Mouse (Mus musculus) cerebellum, adult 2 months (tissue): ENCODE results near the gene Igsf3. TPM values are rescaled to one million over a fixed set of nuclear protein-coding genes. Genes with fewer than 3 reads are reported as not detected.

ENCODE experiments used
- DNase-seq, 2 experiments: peaks; one replicate each; pipeline ENCODE4 v3.0.0; 2021
- H3K27ac ChIP-seq: fragments of 200-500 bp; 2 replicates; pipeline ENCODE4 v1.5.1; 2012; ENCODE audit warnings: low read length, control low read depth, inconsistent platforms; ENCODE audit not compliant: insufficient read depth
- H3K27me3 ChIP-seq: fragments of 200-500 bp; 2 replicates; pipeline ENCODE4 v1.6.1; 2012; ENCODE audit warnings: inconsistent platforms, mild to moderate bottlenecking, low read length, moderate library complexity; ENCODE audit not compliant: control insufficient read depth, insufficient read depth
- H3K4me1 ChIP-seq: fragments of 200-500 bp; 2 replicates; pipeline ENCODE4 v1.6.1; 2011; ENCODE audit warnings: low read length; ENCODE audit not compliant: control insufficient read depth, insufficient read depth
- H3K4me3 ChIP-seq: fragments of 200-500 bp; replicated peaks from 2 replicates; pipeline ENCODE3; 2011; ENCODE audit warnings: mild to moderate bottlenecking, low read depth, low read length, control low read depth; ENCODE audit not compliant: insufficient read depth
- CTCF ChIP-seq: fragments of 200-500 bp; IDR thresholded peaks from 2 replicates; pipeline ENCODE4 v1.5.1; 2011; ENCODE audit warnings: low read depth, mild to moderate bottlenecking, control low read depth, low read length, moderate library complexity, borderline replicate concordance; ENCODE audit not compliant: insufficient read depth
- POLR2A ChIP-seq: fragments of 200-500 bp; IDR thresholded peaks from 2 replicates; pipeline ENCODE4 v1.6.1; 2011; ENCODE audit warnings: low read length, control low read depth, borderline replicate concordance; ENCODE audit not compliant: insufficient read depth
- WGBS: fragments of 180-500 bp; shearing (Covaris S2); methylation state at CpG from one replicate; pipeline ENCODE4 v1.1.7; 2018; 5-methylcytosine and 5-hydroxymethylcytosine counted together
- polyA plus RNA-seq: library from polyadenylated mRNA; depleted of rRNA; stranded (reverse); fragments of >200 nt; gene quantifications from 2 replicates; pipeline ENCODE4 v1.2.3, GENCODE M21; 2012

Gene Igsf3
- polyA plus RNA-seq, 1 experiment = 5.1 TPM

GRCm38 (mm10) chr3:101362391-101362790, 14.5 kb upstream of the Igsf3 start:
- TF ChIP-seq CTCF (no peak), POLR2A (no peak)
- Histone ChIP-seq H3K4me3 (no peak overlapping the region), H3K27me3 (no peaks in the 10 kb centered on the region), H3K4me1 (no peaks in the 10 kb centered on the region), H3K27ac (no peak overlapping the region)
- no peak for DNase-seq
- WGBS = 94% methylated on average over 4 of the region's 4 CpGs

- TF ChIP-seq CTCF (no peak), POLR2A (no peak)
Measured at GRCm38 (mm10) chr3:101363574-101363973, 13.3 kb upstream of the Igsf3 start.

GRCm38 (mm10) chr3:101365081-101365612, 11.7 kb upstream of the Igsf3 start:
- 91% methylated on average over 6 of the region's 6 CpGs for WGBS
- no peak overlapping the region for H3K4me3 ChIP-seq
- no peak for DNase-seq
- no peak overlapping the region for H3K27ac ChIP-seq
- no peaks in the 10 kb centered on the region for H3K4me1 ChIP-seq
- H3K27me3 ChIP-seq = no peaks in the 10 kb centered on the region
- no peak for TF ChIP-seq POLR2A
- TF ChIP-seq CTCF = no peak

More at GRCm38 (mm10) chr3:101363574-101363973, 13.3 kb upstream of the Igsf3 start:
- H3K27ac ChIP-seq = no peak overlapping the region
- H3K4me3 ChIP-seq = no peak overlapping the region
- H3K27me3 ChIP-seq = no peaks in the 10 kb centered on the region
- 95% methylated on average over 7 of the region's 7 CpGs for WGBS
- H3K4me1 ChIP-seq = no peaks in the 10 kb centered on the region
- DNase-seq = no peak

- Histone ChIP-seq H3K27ac (no peak overlapping the region), H3K4me1 (no peaks in the 10 kb centered on the region), H3K27me3 (no peaks in the 10 kb centered on the region), H3K4me3 (no peak overlapping the region)
- TF ChIP-seq CTCF = no peak
- no peak for TF ChIP-seq POLR2A
- no peak for DNase-seq
- WGBS = 87% methylated on average over 9 of the region's 9 CpGs
Measured at GRCm38 (mm10) chr3:101365911-101366310, 11.0 kb upstream of the Igsf3 start.

GRCm38 (mm10) chr3:101367372-101367771, 9.5 kb upstream of the Igsf3 start:
- Histone ChIP-seq H3K4me1 (no peaks in the 10 kb centered on the region), H3K27ac (no peak overlapping the region), H3K27me3 (no peaks in the 10 kb centered on the region), H3K4me3 (no peak overlapping the region)
- DNase-seq = no peak
- no peak for TF ChIP-seq POLR2A
- no peak for TF ChIP-seq CTCF
- WGBS = 92% methylated on average over 11 of the region's 11 CpGs

GRCm38 (mm10) chr3:101369301-101369881, 7.5 kb upstream of the Igsf3 start:
- WGBS = 2% methylated on average over 10 of the region's 10 CpGs
- Histone ChIP-seq H3K4me3 (no peak overlapping the region), H3K27me3 (no peaks in the 10 kb centered on the region), H3K4me1 (no peaks in the 10 kb centered on the region), H3K27ac (no peak overlapping the region)
- peak; percentile 70 to 81 for DNase-seq
- no peak; the same call in 1 of the 2 replicates for TF ChIP-seq CTCF
- TF ChIP-seq POLR2A = no peak

- TF ChIP-seq CTCF (peak; percentile 78), POLR2A (no peak)
- no peaks in the 10 kb centered on the region for H3K27me3 ChIP-seq
- H3K27ac ChIP-seq = no peak overlapping the region
- 43% methylated on average over 13 of the region's 13 CpGs for WGBS
- H3K4me1 ChIP-seq = no peaks in the 10 kb centered on the region
- H3K4me3 ChIP-seq = no peak overlapping the region
- DNase-seq = peak; percentile 30 to 60
Measured at GRCm38 (mm10) chr3:101372345-101372980, 4.4 kb upstream of the Igsf3 start.
